Mouse (Mus musculus) liver, adult (tissue): ENCODE data around the gene Bivm.

Experiments
- GATA4 ChIP-seq: IDR thresholded peaks from 2 replicates; pipeline ENCODE4 v1.6.1; 2014; ENCODE audit warnings: mild to moderate bottlenecking, low read length; ENCODE audit not compliant: insufficient replicate concordance

The Bivm gene

DNA sequence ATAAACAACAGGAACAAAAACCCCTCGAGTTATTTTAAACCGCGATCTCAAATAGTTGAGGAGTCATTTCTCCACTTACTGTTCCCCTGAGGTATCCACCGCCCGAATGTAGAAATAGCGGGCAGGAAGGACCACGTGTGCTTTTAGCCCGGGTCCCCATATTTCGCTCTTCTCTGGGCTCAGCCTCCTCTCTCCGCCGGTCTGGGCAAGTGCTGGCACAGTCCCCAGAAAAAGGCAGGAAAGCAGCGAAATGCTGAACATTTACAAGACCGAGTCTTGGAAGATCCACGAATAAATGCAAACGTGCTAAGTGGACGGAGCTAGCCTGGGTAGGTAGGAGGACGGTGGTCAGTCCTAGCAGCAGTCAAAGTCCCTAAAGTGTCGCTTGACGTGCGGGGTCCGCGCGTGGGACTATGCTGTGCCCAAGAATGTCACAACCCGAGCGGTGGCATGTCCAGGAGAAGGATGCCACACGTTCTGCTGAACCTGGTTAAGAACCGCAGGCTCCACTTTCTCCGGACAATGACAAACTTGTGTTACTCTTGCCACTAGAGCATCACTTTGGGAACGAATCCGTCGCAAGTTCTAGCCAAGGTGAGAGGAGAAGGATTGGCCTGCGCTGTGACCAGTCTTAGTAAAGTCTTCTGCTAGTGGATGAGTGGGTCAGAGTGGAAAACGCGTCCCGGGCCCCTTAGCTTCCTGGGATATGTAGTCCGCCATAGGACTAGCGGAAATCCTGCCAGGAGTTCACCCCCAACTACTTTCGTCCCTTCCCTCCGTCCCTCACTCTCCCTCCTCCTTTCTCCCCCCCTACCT is at the start of gene Bivm, which contains the start of gene Kdelc1:
Gene Bivm, plus strand, starts transcription at position 719 of the 816 bp plus-strand sequence.
Gene Kdelc1, minus strand, starts transcription at position 570 of the 816 bp plus-strand sequence.
- no peak for TF ChIP-seq GATA4

DNA sequence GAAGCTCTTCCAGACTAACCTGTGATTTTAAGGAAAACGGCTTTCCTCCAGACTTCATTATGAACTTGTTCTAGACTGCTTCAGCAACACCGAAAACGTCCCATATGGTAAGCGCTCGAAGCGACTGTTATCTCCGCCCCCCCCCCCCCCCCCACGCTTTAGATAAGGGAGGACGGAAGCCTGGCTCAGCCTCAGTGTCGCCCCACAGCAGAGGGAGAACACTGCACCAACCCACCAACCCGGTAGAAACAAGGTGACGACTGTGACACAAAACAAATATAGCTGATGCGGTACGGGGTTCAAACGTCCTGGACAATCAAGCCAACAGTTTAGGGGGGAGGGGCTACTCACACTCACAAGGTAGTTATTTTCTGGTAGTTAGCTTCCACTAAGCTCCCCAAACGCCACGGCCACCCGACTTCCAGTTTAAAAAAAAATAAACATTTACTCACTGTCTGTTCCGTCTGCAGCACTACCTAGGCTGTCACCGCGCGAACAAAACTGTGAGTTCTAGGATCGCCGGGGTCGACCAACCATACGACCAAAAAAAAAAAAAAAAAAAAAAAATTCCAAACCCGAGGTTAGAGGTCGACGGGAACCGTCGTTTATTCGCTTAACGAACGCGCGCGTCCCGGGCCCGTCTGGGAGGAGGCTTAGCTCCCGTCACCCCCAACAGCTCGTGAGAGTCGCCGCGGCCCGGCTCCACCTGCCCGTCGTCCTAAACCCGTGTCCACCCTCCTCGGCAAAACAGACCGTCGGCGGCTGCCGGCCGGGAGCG is 17.1 kb upstream of the Bivm start:
- TF ChIP-seq GATA4: peak; percentile 90; the same call in 1 of the 2 replicates

DNA sequence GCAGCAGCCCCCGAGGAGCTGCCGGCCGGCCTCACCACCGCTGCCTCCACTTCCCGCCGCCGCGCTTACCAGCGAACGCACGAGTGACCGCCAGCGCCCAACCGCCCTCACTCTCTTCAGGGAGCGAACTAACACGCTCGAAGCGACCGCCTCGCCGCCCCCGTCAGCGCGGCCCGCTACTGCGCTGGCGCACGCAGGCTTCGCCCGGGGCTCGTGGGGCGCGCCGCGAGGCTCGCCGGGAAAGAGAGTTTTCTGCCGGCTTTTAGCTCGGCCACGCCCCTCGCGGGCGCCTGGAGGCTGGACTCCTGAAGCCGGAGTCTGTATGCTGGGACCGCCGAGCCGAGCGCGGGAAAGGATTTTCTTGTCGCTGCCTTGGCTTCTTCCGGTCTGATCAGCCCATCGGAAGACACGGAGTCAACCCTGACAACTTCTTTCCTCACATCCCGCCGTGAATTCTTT is 16.5 kb upstream of the Bivm start, which contains the start of gene Tex30:
Gene Tex30, minus strand, starts transcription at position 183 of the 459 bp plus-strand sequence.
- no peak for TF ChIP-seq GATA4

DNA sequence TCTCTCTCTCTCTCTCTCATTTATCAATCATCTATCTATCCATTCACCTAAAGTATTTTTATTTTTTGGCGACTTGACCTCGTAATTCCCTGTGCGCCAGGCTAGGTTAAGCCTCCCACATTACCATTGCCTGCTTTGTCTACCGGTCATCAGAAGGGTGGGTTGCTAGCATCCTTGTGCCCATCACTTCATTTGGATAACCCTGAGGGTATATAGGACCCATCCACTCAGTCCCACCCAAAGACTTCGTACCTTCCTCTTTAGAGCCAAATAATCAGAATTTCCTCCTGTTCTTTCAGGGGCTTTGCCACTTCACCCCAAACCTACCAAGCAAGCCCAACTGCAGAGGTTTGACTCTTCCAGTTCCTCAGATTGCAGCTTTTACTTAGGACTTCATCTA is 15.8 kb upstream of the Bivm start:
- no peak for TF ChIP-seq GATA4

DNA sequence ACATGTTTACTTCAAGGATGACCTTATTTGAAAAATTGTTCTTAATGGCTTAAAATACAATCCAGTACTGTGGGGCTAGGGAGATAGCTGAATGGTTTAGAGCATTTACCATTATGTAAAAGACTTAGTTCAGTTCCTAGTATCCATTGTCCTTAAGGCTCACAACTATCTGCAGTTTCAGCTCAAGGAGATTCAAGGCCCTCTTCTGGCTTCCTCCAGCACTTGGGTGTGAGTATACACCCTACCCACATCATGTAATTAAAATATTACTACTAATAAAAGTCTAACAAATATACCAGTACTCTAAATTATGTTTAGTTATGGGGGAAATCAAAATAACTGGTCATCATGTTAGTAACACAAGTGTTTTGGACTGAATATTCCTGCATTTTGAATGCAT is 1.2 kb upstream of the Bivm start:
- TF ChIP-seq GATA4: no peak

DNA sequence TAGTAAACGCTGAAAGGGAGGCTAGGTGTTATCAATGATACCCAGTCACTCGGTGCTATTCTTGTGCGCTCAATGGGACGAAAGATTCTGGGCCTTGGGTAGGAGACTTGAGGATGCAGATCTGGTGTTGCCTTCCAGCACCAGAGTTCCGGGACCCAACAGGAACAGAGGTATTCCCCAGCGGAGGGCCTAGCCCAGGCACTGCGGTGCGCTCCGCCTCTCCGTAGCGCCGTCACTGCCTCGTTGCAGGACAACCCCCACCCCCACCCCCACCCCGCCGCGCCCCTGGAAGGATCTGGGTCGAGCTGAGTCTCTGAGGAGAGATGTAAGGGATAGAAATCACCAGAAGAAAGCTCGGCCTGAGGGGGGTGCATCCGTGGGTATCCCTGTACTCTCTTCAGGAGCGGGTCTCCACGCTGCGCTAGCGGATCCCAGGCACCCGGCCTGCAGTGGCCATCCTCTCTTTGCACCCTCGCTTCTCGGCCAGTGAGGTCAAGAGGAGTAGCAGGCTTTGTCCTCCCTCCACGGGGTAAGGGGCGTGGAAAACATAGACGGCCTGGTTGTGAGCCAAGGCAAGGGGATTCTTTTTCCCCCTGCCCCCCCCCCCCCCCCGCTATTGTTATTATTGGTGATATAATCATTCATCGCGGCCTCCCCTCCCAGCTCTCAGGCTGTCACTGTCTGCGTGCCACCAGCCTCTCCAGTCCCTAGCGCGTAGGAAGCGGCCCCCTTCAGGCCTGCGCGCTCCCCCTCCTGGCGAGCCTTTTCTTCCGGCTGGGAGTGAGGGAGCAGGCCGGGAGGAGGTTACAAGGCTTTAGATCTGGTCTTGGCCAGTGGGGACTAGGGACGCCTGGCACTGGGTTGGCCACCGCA is 680 bp downstream of the Bivm start:
- TF ChIP-seq GATA4: no peak

DNA sequence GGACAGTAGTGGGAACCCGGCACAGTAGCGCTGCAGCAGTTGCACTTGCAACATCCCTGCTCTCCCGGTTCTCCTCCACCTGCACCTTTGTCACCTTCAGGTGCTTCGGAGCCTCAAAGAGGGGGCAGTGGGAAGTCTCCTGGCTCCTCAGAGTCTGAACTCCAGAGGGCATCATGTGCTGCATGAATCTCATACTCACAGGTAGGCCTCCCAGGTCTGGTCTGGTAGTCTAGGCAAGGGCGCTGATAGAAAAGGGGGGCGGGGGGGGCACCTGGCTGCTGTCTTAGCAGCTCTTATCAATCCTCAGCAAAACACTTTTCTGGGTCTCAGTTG is 1.3 kb downstream of the Bivm start:
- TF ChIP-seq GATA4: no peak

DNA sequence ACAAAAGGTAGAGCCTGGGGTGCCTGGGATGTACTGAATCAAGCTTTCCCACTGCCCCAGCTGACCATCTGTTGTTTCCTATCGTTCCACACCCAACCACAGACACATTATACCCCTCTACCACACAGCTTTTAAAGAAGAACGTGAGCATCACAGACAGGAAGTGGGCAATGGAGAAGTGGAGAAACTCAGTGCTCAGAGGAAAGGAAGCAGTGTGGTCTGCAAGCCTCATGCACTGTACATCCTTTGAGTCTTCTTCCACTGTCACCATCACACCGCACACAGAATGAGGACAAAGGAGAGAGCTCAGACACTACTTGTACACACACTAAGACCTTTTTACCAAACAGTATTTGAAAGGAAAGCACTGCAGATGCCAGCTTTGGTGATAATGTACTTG is 3.5 kb downstream of the Bivm start:
- no peak for TF ChIP-seq GATA4

DNA sequence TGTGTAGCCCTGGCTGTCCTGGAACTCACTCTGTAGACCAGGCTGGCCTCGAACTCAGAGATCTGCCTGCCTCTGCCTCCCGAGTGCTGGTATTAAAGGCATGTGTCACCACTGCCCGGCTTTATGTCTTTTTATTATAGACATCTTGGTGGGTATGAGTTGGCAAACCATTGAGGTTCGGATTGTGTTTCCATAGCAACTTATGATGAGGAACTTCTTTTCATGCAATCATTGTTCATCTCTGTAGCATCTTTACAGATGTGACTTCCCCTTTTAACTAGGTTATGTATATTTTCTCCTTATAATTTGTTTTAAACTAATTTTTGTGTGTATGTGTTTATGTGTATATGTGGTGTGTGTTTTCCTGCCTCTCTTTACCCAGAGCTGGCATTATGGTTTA is 6.8 kb downstream of the Bivm start:
- no peak for TF ChIP-seq GATA4

DNA sequence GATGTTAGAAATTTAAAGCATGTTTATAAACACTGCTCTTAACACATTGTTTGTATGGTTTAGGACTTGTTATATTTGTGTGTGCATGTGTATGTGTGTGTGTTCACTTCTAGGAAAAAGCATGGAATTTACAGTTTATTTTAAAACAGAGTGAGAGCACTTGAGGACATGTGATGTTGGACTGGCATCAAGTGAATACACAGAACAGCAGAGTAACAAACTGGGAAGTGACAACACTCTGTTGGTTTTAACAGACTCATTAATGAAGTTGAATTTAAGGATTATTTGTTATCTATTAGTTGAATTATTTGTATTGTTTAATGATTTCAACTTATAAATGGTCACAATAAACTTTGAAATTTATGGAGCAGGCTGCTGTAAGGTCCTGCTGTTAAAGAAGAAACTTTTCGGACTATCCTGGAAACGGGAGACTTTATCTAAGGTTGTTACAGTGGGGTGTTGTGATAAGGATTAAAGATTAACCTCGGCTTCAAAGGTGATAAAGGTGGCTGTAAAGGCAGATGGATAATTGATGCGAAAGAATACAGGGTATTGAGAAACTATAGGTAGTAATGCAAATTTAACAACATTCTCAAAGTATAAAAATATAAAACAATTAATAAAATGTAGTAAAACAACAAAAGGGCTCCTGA is 11.3 kb downstream of the Bivm start:
- no peak for TF ChIP-seq GATA4

DNA sequence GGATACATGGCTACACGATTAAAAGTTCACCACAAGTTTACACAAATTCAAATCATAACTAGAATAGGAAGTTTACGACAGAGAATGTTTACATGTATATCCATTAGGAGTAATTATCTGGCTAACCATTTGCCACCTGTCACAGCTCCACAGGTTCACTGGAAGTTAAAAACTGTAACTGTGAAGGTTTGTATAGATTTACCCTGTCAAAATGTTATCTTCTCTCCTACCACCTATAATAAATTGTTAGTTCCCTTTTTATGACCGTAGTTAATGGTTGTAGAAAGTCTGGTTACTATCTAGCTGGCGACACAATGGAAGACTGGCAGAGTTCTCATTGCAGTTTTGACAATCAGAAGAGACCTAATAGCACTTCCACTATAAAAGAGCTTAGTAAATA is 21.5 kb downstream of the Bivm start:
- no peak for TF ChIP-seq GATA4

DNA sequence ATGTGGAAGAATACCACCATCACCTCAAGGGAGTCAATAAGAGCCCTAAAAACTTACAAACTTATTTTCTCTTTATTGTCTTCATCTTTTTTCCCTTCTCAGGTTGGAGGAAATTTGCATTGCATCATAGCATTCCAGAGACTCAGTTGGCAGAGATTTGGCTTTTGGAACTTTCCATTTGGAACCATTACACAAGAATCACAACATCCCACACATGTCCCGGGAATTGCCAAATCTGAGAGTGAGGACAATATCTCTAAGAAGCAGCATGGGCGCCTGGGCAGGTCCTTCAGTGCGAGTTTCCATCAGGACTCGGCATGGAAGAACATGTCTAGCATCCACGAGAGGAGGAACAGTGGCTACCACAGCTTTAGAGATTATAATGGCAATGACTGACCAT is 24.0 kb downstream of the Bivm start:
- TF ChIP-seq GATA4: no peak

DNA sequence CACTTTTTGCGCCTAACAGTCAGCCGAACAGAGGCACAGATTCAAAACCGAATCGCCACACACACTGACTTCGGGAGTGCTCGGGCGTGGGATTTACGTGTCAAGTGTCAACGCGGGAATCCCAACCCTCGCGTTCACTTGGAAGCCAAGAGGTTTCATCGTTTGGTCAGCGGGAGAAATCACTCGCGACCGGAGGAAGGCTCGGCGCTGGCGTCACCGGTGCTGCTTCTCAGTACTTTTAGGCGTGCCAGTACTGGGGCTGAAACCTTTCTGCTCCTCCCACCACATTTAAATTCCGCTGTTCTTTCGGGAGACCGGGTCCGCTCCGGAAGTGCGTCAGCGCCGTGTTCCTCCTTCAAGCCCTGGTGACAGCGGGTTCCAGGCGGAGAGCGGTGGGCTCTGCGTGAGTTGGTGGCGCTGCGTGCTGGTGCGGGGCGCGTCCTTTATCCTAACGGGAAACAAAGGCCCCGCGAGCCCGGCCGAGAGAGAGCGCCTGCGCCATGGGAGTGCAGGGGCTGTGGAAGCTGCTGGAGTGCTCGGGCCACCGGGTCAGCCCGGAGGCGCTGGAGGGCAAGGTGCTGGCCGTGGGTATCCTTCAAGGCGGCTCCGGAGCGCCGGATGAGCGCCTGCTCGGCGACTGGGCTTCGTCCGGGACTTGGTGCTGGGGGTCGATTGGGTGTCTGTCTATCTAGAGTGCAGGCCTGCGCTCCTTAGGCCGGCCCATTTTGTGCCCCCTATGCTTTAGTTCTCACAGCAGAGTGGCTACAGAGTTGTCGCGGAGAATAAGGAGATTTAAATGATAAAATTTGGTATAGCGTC is 29.0 kb downstream of the Bivm start, which contains the start of gene Ercc5:
Gene Ercc5, plus strand, starts transcription at position 182 of the 819 bp plus-strand sequence.
- no peak for TF ChIP-seq GATA4

DNA sequence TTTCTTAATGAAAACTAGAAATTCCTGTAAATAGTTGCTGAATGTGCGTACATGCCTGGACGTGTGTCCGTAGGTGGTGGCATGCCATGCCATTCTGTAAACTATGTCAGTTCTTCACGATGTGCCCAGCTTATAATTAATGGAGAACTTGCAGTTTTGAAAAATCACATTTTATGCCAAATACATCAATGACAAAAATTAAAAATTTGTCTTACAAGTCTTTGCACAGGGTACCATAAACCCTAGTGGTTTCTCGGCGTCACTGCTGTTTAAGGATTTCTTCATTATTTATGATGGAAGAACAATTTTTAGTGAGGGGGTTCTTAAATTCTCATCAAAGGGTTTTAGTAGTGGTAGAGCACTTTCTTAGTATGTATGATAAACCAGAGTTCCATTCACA is 29.9 kb downstream of the Bivm start:
- no peak for TF ChIP-seq GATA4

DNA sequence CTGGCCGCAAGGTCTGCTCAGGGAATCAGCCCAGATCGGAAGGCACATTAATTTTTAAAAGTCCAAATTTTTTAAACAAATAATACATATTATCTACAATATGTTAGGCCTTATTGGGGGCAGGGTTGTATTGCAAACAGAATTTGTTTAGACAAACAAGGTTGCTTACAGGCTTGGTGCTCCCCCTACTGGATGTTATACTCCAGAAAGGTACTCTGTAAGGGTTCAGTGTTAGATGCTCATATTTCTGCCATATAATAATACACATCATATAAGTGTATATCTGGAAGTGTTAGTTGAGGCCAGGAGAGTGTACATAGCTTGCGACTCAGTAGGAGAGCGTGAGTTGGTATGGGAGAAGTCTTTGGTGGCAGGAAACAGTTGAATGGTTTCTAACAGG is 36.5 kb downstream of the Bivm start:
- no peak for TF ChIP-seq GATA4
